Comparison of ENCODE assay signal across 7 mouse cellular contexts in genomic region chr7:28811228-28811627, GRCm38 (mm10). TPM values are rescaled to one million over a fixed set of nuclear protein-coding genes. Genes with fewer than 3 reads are reported as not detected.
DNase-seq lines count a peak whose midpoint lies in the region; ATAC-seq and TF ChIP-seq lines count a peak whose summit lies in the region.

No protein-coding gene starts in this region.

- under 1% methylated on average over 40 of the region's 40 CpGs for WGBS in intestine, embryonic 16.5 days
- under 1% methylated on average over 40 of the region's 40 CpGs for WGBS in midbrain, embryonic 11.5 days

- no peak overlapping the region for H3K27ac ChIP-seq in cortical plate, adult 2 months (ENCODE audit: insufficient read depth, low read length)
- H3K27ac ChIP-seq in intestine, embryonic 16.5 days (ENCODE audit: low read length) = peak overlapping the region; percentile 97
- H3K27ac ChIP-seq in midbrain, embryonic 11.5 days (ENCODE audit: low read depth, low read length) = peak overlapping the region; percentile 95

- no peaks in the 10 kb centered on the region for H3K27me3 ChIP-seq in intestine, embryonic 16.5 days (replicated peaks; ENCODE audit: control insufficient read depth, insufficient read depth, low read length)
- H3K27me3 ChIP-seq in midbrain, embryonic 11.5 days (ENCODE audit: control insufficient read depth, insufficient read depth, low read length) = no peaks in the 10 kb centered on the region

- no peaks in the 10 kb centered on the region for H3K9me3 ChIP-seq in intestine, embryonic 16.5 days (ENCODE audit: control insufficient read depth, low read length)
- no peaks in the 10 kb centered on the region for H3K9me3 ChIP-seq in midbrain, embryonic 11.5 days (ENCODE audit: control insufficient read depth, low read length)

- H3K36me3 ChIP-seq in intestine, embryonic 16.5 days (ENCODE audit: control insufficient read depth, insufficient read depth, low read length) = peaks cover 32% of the 10 kb centered on the region
- H3K36me3 ChIP-seq in midbrain, embryonic 11.5 days (ENCODE audit: control insufficient read depth, insufficient read depth, low read length) = peaks cover 32% of the 10 kb centered on the region

- no peak for TF ChIP-seq POLR2A in cortical plate, adult 2 months (IDR thresholded peaks at IDR 0.05; ENCODE audit: extremely low read depth, insufficient read depth, low read length)

- TF ChIP-seq CTCF in cortical plate, adult 2 months (IDR thresholded peaks at IDR 0.05; ENCODE audit: extremely low read depth, insufficient read depth, low read length) = no peak

- H3K9ac ChIP-seq in intestine, embryonic 16.5 days (ENCODE audit: low read depth, low read length) = peak overlapping the region; percentile 92
- H3K9ac ChIP-seq in midbrain, embryonic 11.5 days (ENCODE audit: low read length) = peak overlapping the region; percentile 95

- peak overlapping the region; percentile 55 for H3K4me3 ChIP-seq in cortical plate, adult 2 months (ENCODE audit: insufficient read depth, low read length)
- peak overlapping the region; percentile 73 for H3K4me3 ChIP-seq in intestine, embryonic 16.5 days (ENCODE audit: low read length)
- H3K4me3 ChIP-seq in midbrain, embryonic 11.5 days (ENCODE audit: low read depth, low read length) = peak overlapping the region; percentile 87

- ATAC-seq in intestine, embryonic 16.5 days = peak; percentile 21; the same call in 1 of the 2 replicates
- peak; percentile 17 for ATAC-seq in midbrain, embryonic 11.5 days (ENCODE audit: low FRiP score)

- DNase-seq in adrenal gland, adult (ENCODE audit: inconsistent age in 2 of 2, low spot score in 1 of 2) = peak; percentile 95 to 97
- peak; percentile 94 for DNase-seq in gastrocnemius, postnatal 25 days
- peak; percentile 99 for DNase-seq in left cerebral cortex, postnatal 4 days
- peak; percentile 99 for DNase-seq in midbrain, embryonic 11.5 days (ENCODE audit: low spot score, missing footprints)
- peak; percentile 80 for DNase-seq in spleen, adult 12 weeks (ENCODE audit: low spot score)

- peaks cover 8% of the 10 kb centered on the region for H3K4me1 ChIP-seq in cortical plate, adult 2 months (ENCODE audit: control insufficient read depth, insufficient read depth, low read length)
- peaks cover 42% of the 10 kb centered on the region for H3K4me1 ChIP-seq in intestine, embryonic 16.5 days (ENCODE audit: control insufficient read depth, insufficient read depth, low read length)
- peaks cover 27% of the 10 kb centered on the region for H3K4me1 ChIP-seq in midbrain, embryonic 11.5 days (ENCODE audit: control insufficient read depth, insufficient read depth, low read length)

- intact Hi-C loops in left cerebral cortex, postnatal 4 days (cut with DNase I) = no loop called here

- peak overlapping the region; percentile 78 for H3K4me2 ChIP-seq in intestine, embryonic 16.5 days (ENCODE audit: low read depth, low read length)
- peak overlapping the region; percentile 97 for H3K4me2 ChIP-seq in midbrain, embryonic 11.5 days

RNA-seq across cellular contexts. Expression of gene Hnrnpl, which starts 2.9 kb away (rescaled TPM):
- polyA plus RNA-seq in cortical plate, adult 2 months (2012; rRNA removed) = 350 and 362 TPM in 2 replicates
- total RNA-seq in gastrocnemius, postnatal 25 days (2021) = 100 to 1,000 TPM; 118 to 120 TPM
- polyA plus RNA-seq in intestine, embryonic 16.5 days (2015; fragmentation: Nextera tagmentation; extraction: Ambion mirVana) = 142 and 146 TPM in 2 replicates
- total RNA-seq in left cerebral cortex, postnatal 4 days (2021) = 100 to 1,000 TPM; 572 to 576 TPM
- 331 and 342 TPM in 2 replicates for polyA plus RNA-seq in midbrain, embryonic 11.5 days (2014; fragmentation: Nextera tagmentation; extraction: Ambion mirVana)

RNA-seq across cellular contexts. Expression of gene Ech1, which starts 13.8 kb away (rescaled TPM):
- 90.4 and 92.9 TPM in 2 replicates for polyA plus RNA-seq in cortical plate, adult 2 months (2012; rRNA removed)
- 100 to 1,000 TPM; 185 to 241 TPM for total RNA-seq in gastrocnemius, postnatal 25 days (2021)
- polyA plus RNA-seq in intestine, embryonic 16.5 days (2015; fragmentation: Nextera tagmentation; extraction: Ambion mirVana) = 347 and 378 TPM in 2 replicates
- total RNA-seq in left cerebral cortex, postnatal 4 days (2021) = 10 to 100 TPM; 45.3 to 45.9 TPM
- polyA plus RNA-seq in midbrain, embryonic 11.5 days (2014; fragmentation: Nextera tagmentation; extraction: Ambion mirVana) = 80.5 and 81.7 TPM in 2 replicates

RNA-seq across cellular contexts. Expression of gene Lgals4, which starts 22.4 kb away (rescaled TPM):
- 8.2 and 9.5 TPM in 2 replicates for polyA plus RNA-seq in cortical plate, adult 2 months (2012; rRNA removed)
- 1 to 10 TPM; 3.2 to 5.4 TPM for total RNA-seq in gastrocnemius, postnatal 25 days (2021)
- polyA plus RNA-seq in intestine, embryonic 16.5 days (2015; fragmentation: Nextera tagmentation; extraction: Ambion mirVana) = 2,407 and 2,590 TPM in 2 replicates
- 1 to 10 TPM; 3.6 to 4.6 TPM for total RNA-seq in left cerebral cortex, postnatal 4 days (2021)
- 1.3 and 1.7 TPM in 2 replicates for polyA plus RNA-seq in midbrain, embryonic 11.5 days (2014; fragmentation: Nextera tagmentation; extraction: Ambion mirVana)

RNA-seq across cellular contexts. Expression of gene Rinl, which starts 22.5 kb away (rescaled TPM):
- 2.3 and 2.4 TPM in 2 replicates for polyA plus RNA-seq in cortical plate, adult 2 months (2012; rRNA removed)
- total RNA-seq in gastrocnemius, postnatal 25 days (2021) = under 1 TPM; 0.51 to 0.78 TPM
- 5.2 and 5.9 TPM in 2 replicates for polyA plus RNA-seq in intestine, embryonic 16.5 days (2015; fragmentation: Nextera tagmentation; extraction: Ambion mirVana)
- 1 to 10 TPM; 1.5 to 1.6 TPM for total RNA-seq in left cerebral cortex, postnatal 4 days (2021)
- 1.9 and 2.5 TPM in 2 replicates for polyA plus RNA-seq in midbrain, embryonic 11.5 days (2014; fragmentation: Nextera tagmentation; extraction: Ambion mirVana)

RNA-seq across cellular contexts. Expression of gene Nfkbib, which starts 43.9 kb away (rescaled TPM):
- 34.0 and 36.4 TPM in 2 replicates for polyA plus RNA-seq in cortical plate, adult 2 months (2012; rRNA removed)
- total RNA-seq in gastrocnemius, postnatal 25 days (2021) = 10 to 100 TPM; 24.4 to 27.9 TPM
- polyA plus RNA-seq in intestine, embryonic 16.5 days (2015; fragmentation: Nextera tagmentation; extraction: Ambion mirVana) = 46.2 and 49.1 TPM in 2 replicates
- 10 to 100 TPM; 35.3 to 35.6 TPM for total RNA-seq in left cerebral cortex, postnatal 4 days (2021)
- polyA plus RNA-seq in midbrain, embryonic 11.5 days (2014; fragmentation: Nextera tagmentation; extraction: Ambion mirVana) = 39.0 and 43.9 TPM in 2 replicates

Comparison
In these comparisons a context has a peak if more than half of its experiments do, and no peak if none do; other contexts are left out.
1. RNA of gene Lgals4, which starts 22.4 kb away (polyA plus RNA-seq): 2,407 to 2,590 TPM in intestine, embryonic 16.5 days; 8.2 to 9.5 TPM in cortical plate, adult 2 months and 1.3 to 1.7 TPM in midbrain, embryonic 11.5 days; every median in the first group is over 100 times any median in the second.
2. Peak in every context shown above with its lines, with median percentiles within 50 percentile points of each other: DNase-seq and H3K4me3 ChIP-seq.